Mouse (Mus musculus) megakaryocyte, adult 5-6 weeks (primary cell): Measurements from ENCODE around the gene 1110017D15Rik. TPM values are rescaled to one million over a fixed set of nuclear protein-coding genes. Genes with fewer than 3 reads are reported as not detected.
A peak's percentile ranks its signal among the peaks of the same experiment; 100 is the strongest.
"Not testable (repeated sequence)": the region's sequence is repeated elsewhere in the genome, so short reads cannot be mapped to it uniquely, and the experiment has no call there.

ENCODE experiments used
- ATAC-seq: 2 replicates; pipeline ENCODE4 v1.8.0; 2016; ENCODE audit warnings: mild to moderate bottlenecking, inconsistent platforms; ENCODE audit not compliant: poor library complexity, severe bottlenecking
- total RNA-seq, 2 experiments: library from RNA; stranded (forward) in 1 of 2; stranded (reverse) in 1 of 2; fragments of 153-499, 151-499 nt in 1 of 2; fragments of 221-1000, 200-1000 nt in 1 of 2; gene quantifications; 2 replicates each; pipeline versions ENCODE4 v1.2.3 to v1.2.4; 2015 to 2017

The 1110017D15Rik gene
- total RNA-seq, 2 experiments from 2014 or later = not detected

DNA sequence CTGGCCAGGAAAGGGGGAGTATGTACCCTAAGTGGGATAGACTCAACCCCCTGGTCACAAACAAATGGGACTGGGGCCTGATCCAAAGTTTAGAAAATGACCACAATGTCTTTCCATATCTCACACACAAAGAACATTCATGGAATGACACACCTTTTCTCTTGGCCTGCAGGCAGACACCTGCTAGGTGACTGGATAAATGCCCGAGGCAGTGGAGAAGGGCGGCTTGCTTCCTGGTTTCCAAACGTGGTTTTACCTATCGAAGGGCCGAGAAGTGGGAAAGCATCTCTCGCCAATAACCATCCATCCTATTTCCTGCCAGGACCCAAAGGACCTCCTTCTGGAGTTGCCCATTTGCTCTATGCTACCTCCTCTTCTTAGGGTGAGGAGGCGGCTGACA lies 24.2 kb downstream of the 1110017D15Rik start:
- ATAC-seq = no peak

- ATAC-seq = no peak
These were observed 35.5 kb downstream of the 1110017D15Rik start for GRCm38 (mm10) chr4:41481601-41482017.

DNA sequence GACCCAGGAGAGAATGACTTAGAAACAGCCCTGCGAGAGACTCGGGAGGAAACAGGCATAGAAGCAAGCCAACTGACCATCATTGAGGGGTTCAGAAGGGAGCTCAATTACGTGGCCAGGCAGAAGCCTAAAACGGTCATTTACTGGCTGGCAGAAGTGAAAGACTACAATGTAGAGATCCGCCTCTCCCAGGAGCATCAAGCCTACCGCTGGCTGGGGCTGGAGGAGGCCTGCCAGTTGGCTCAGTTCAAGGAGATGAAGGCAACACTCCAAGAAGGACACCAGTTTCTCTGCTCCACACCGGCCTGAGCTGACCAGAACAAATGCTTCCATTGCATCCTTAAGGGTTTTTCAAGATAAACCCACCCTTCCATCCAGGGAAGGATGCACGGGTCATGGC lies 36.9 kb downstream of the 1110017D15Rik start:
- no peak for ATAC-seq

- no peak for ATAC-seq
These were observed 37.7 kb downstream of the 1110017D15Rik start for GRCm38 (mm10) chr4:41479456-41479804.

GRCm38 (mm10) chr4:41478751-41479455 lies 38.2 kb downstream of the 1110017D15Rik start:
- ATAC-seq = no peak

- no peak for ATAC-seq
These were observed 39.4 kb downstream of the 1110017D15Rik start for GRCm38 (mm10) chr4:41477648-41478160.

DNA sequence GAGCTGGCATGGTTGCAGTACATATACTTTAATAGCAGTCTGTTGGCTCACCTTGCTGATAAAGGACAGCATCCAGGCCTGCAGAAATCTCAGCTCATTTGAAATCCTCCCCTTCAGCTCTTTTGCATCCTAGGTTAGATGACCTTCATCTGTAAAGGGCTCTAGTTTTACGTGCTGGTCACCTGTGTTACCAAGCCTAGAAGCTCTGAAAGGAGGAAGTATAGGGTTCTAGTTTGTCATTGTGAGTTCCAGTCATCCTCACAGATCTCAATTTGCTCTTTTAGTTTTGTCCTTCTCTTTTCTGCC lies 45.8 kb downstream of the 1110017D15Rik start:
- ATAC-seq = no peak

DNA sequence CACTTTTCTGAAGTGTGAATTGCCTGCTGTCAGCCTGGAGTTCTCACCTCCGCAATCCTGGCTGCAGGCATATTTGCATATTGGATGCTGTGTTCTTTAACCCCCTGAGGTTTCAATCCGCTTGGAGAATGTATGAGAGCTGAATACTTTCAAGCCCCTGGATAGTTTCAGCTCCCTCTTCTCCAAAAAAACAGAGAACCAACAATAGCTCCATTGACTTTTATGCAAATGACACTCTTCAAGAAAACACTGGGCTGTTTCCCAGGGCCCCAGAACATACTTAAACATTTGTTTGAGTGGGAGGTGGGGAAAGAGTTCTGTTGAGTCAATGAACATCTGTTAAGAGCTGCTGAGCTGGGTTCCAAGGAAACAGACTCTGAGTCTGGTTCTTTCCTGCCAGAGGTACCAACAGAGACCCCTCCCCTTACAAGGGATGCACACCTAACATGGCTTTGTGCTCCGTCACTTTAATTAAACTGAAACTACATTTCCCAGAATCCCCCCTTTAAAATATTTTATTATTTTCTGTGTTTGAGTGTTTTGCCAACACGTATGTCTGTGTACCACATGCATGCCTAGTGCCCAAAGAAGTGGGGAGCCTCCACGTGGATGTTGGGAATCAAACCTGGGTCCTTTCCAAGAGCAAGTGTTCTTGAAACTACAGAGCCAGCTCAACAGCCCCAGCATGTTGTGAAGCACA lies 46.3 kb downstream of the 1110017D15Rik start:
- ATAC-seq = no peak

DNA sequence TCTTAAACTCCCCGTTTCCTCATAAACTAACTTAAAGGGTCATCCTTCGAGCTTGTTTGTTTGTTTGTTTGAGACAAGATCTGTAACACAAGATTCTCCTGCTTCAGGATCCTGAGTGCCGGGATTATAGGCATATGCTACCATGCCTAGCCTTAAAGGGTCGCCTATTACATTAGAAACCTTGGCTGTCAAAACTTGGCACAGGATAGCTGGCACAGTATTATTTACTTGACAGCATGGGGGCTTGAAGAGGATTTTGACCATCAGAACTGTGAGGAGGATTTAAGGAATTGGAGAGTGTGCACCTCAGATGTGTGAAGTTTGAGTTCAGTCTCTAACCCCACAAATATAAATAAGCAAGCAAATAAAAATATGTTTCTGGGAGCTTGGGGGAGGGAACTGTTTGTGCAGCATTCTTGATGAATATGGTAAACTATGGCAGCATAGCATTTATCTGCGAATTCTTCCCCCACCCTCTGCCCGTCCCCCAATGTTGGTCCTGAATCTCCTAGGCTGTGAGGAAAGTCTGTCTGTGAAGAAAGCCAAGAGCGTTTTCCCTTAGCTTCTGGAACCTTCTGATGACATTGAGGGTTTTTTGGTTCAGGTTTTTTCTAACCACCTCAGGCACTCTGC lies 47.0 kb downstream of the 1110017D15Rik start:
- ATAC-seq = no peak

DNA sequence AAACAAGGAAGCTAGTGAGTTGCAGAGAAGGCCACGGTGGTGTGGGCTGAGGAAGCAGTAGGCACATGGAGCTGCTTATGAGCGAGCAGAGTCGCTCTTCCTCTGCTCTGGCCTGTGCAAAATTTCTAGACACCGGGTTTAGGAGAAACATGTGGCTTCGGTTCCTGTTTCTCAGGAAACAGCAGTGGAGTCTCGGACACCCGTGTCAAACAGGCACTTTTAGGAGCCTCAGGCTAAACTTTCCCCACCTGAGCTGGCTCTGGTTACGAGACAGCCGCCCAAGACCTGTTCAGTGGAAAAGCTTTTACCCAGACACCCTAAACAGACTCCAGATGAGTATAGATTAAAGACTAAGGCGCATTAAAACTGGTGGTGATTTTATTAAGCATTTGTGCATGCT lies 47.9 kb downstream of the 1110017D15Rik start:
- no peak for ATAC-seq

DNA sequence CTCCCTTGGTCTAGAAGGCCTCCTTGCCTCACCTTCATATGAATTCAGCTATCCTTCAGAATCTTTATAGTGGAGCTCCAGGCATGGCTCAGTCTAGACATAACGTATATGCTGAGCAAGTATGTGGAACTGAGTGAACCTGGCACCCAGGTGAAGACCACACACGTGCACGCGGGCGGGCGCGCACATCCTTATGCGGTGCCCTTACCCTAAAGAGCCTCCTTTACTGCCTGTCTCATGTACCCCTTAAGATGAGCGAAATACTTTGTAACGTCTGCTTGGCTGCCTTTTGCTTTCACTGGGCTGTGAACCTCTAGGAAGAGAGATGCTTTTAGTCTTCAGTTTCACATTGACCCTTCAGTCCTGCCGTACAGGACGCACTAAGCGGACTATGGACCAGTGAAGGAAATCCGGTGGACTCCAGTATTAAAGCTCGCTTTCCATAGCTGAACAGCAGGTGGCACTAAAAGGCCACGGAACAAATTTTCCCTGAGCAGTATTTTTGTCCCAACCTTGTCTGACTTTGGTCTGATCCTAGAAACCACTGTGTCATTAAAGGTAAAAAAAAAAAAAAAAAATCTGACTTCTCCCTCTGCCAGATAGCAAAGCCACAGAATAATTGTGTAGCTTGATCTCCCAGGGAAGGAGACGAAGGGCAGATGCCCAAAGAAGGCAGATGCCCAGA lies 48.6 kb downstream of the 1110017D15Rik start:
- no peak for ATAC-seq

GRCm38 (mm10) chr4:41465287-41465665 lies 51.9 kb downstream of the 1110017D15Rik start:
- ATAC-seq = no peak

DNA sequence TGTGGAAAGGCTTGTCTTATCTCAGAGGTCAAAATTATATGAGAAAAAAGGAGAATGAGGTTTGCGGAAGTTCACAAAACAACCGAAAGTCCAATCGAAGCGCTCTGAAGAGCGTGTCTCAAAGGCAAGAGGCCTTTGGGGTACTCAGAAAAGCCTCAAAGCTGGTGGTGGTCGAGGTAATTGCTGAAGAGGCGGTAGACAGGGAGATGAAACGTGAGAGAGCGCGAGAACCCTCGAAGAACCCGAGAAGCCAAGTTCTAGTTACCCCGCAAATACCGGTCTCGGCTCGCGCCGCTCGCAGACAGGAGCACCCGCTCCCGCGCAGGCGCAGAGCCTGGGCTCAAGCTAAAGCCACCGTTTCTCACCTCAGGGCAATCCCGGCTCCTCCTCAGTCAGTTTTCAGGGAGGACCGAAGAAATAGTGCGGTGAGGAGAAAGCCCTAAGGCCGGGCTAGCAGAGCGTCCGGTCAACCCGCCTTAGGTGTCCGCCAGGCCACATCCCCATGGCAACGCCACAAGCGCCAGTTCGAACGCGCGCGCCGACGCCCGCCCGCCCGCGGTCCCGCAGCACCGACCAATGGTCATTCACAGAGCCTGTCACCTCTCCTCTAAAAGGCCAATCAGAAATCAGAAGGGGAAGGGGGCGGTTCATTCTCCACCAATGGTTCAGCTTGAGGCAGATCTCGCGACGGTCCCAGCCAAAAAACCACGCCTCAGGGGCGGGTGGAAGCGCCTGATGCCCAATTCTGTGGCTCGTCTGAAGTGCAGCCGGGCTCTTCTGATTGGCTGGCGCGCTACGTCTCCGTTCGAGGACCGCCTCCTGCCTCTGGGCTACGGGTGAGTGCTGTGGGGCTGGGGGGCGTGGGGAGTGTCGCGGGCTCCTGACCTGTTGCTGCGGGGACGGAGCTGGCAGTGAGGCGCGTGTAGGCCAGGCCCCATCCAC lies 52.5 kb downstream of the 1110017D15Rik start, which contains the start of the genes Kif24 and Nudt2:
Gene Kif24 (minus strand): TSS at position 543 of the 942 bp plus-strand sequence.
Gene Nudt2 (plus strand): TSS at position 807 of the 942 bp plus-strand sequence.
- peak; percentile 95 for ATAC-seq

- not testable (repeated sequence) for ATAC-seq
These were observed 53.9 kb downstream of the 1110017D15Rik start for GRCm38 (mm10) chr4:41463051-41463738.

DNA sequence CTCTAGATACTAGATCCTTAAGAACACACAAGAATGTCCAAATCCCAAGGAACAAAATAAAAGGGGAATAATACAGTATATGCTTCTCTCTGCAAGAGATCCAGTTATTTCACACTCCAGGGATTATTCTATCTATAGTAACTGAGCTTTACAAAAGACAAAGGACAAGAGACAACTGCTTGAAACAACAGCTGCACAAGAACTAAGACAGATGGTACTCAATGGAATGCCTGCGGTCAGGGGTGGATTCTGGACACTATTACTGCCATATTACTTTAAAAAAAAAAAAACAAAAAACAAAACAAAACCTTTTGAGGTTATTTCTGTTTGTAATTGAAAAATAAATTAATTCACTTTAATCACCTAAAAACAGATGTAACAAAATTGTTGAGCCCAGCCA lies 56.4 kb downstream of the 1110017D15Rik start:
- no peak for ATAC-seq
